Mouse (Mus musculus) spleen, adult 2 months (tissue): ENCODE measurements around the gene Srgap2.

Experiments
- CTCF ChIP-seq: fragments of 200-500 bp; IDR thresholded peaks from 2 replicates; pipeline ENCODE4 v1.5.1; 2011; ENCODE audit warnings: mild to moderate bottlenecking, inconsistent platforms; ENCODE audit not compliant: insufficient read depth, insufficient read length, insufficient replicate concordance; ENCODE audit errors: extremely low read depth
- POLR2A ChIP-seq: fragments of 200-500 bp; IDR thresholded peaks from 2 replicates; pipeline ENCODE4 v1.6.1; 2011; ENCODE audit warnings: low read depth, low read length, inconsistent platforms

- TF ChIP-seq CTCF (no peak), POLR2A (no peak)
Measured at GRCm38 (mm10) chr1:131335604-131336003, 191.5 kb downstream of the Srgap2 start.
